In the genomic region with DNA sequence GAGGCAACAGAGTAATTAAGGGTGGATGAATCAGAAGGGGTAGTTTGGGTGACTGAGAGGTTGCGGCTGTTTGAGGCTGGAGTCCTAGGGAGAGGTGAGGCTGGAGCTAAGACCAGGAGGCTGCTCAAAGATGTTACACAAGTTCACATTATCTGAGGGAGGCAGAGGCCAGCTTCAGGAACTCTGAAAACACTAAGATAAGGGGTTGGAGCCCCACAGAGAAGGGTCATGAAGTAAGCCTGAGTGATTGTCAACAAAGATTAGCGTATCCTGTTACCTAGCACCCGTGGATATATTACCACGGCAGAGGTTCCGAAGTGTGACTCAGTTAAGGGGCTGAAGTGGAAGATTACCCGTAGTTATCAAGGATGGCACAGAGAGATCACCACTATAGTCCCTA, we compare ENCODE assay signal across 14 mouse cellular contexts. TPM values are rescaled to one million over a fixed set of nuclear protein-coding genes. Genes with fewer than 3 reads are reported as not detected.
DNase-seq lines count a peak whose midpoint lies in the region; ATAC-seq and TF ChIP-seq lines count a peak whose summit lies in the region.
"Had no signal": no experiment of that assay in that cellular context is flagged by ENCODE, and none has a peak within 500 bp of the region (broad histone marks: within the 10 kb centered on the region; RNA-seq: fewer than 3 reads in every experiment).

No protein-coding gene starts in this region.

- ATAC-seq in heart, embryonic 11.5 days (replicated peaks; ENCODE audit: insufficient number of reproducible peaks, low FRiP score, low TSS enrichment), result peak; percentile 80
- peak; percentile 78 for ATAC-seq in erythroid progenitor cell, adult 5-6 weeks (replicated peaks; ENCODE audit: low FRiP score, poor library complexity, severe bottlenecking)
- ATAC-seq in liver, postnatal 0 days, result peak; percentile 81

- H3K27ac ChIP-seq in heart, embryonic 11.5 days (ENCODE audit: low read depth, low read length), result peak overlapping the region; percentile 68
- peak overlapping the region; percentile 88 for H3K27ac ChIP-seq in liver, postnatal 0 days (ENCODE audit: low read depth)
- H3K27ac ChIP-seq: heart, embryonic 15.5 days had no signal

- H3K4me3 ChIP-seq in heart, embryonic 11.5 days (ENCODE audit: low read depth, low read length), result no peak overlapping the region
- peak overlapping the region; percentile 20 for H3K4me3 ChIP-seq in liver, postnatal 0 days (ENCODE audit: low read depth, low read length)
- H3K4me3 ChIP-seq: heart, embryonic 15.5 days had no signal

- no peak for TF ChIP-seq CTCF in liver, postnatal 0 days (IDR thresholded peaks at IDR 0.05; ENCODE audit: low read depth)

- peak; percentile 97 for TF ChIP-seq EP300 in liver, postnatal 0 days (IDR thresholded peaks at IDR 0.05; ENCODE audit: low read depth)

- WGBS in heart, embryonic 11.5 days (ENCODE audit: insufficient replicate concordance), result 18% methylated on average over 6 of the region's 6 CpGs
- 22% methylated on average over 6 of the region's 6 CpGs for WGBS in liver, postnatal 0 days (ENCODE audit: insufficient replicate concordance)

- H3K36me3 ChIP-seq in heart, embryonic 11.5 days (ENCODE audit: control insufficient read depth, insufficient read depth, low read length), result no peaks in the 10 kb centered on the region
- H3K36me3 ChIP-seq in liver, postnatal 0 days (replicated peaks; ENCODE audit: insufficient read depth, low read length), result peaks cover 9% of the 10 kb centered on the region
- H3K36me3 ChIP-seq: heart, embryonic 15.5 days had no signal

- H3K27me3 ChIP-seq in heart, embryonic 11.5 days (ENCODE audit: control insufficient read depth, insufficient read depth, low read length), result no peaks in the 10 kb centered on the region
- H3K27me3 ChIP-seq in liver, postnatal 0 days (ENCODE audit: insufficient read depth, low read length), result no peaks in the 10 kb centered on the region
- H3K27me3 ChIP-seq: heart, embryonic 15.5 days; megakaryocyte, embryonic 14.5 days had no signal

- H3K4me2 ChIP-seq in heart, embryonic 11.5 days, result 0 out of 2 replicates have a peak overlapping the region, but pooled peaks have one; percentile 3
- peak overlapping the region; percentile 96 for H3K4me2 ChIP-seq in liver, postnatal 0 days (ENCODE audit: low read depth, low read length)
- H3K4me2 ChIP-seq: heart, embryonic 15.5 days had no signal

- H3K9ac ChIP-seq in heart, embryonic 11.5 days (ENCODE audit: low read depth, low read length), result 0 out of 2 replicates have a peak overlapping the region, but pooled peaks have one; percentile 44
- H3K9ac ChIP-seq in liver, postnatal 0 days (replicated peaks), result peak overlapping the region; percentile 54
- H3K9ac ChIP-seq: heart, embryonic 15.5 days had no signal

- no peaks in the 10 kb centered on the region for H3K9me3 ChIP-seq in heart, embryonic 11.5 days (replicated peaks; ENCODE audit: control insufficient read depth, low read length)
- no peaks in the 10 kb centered on the region for H3K9me3 ChIP-seq in liver, postnatal 0 days (ENCODE audit: low read length)
- H3K9me3 ChIP-seq: heart, embryonic 15.5 days; megakaryocyte, embryonic 14.5 days had no signal

- peaks cover 55% of the 10 kb centered on the region for H3K4me1 ChIP-seq in heart, embryonic 11.5 days (ENCODE audit: control insufficient read depth, insufficient read depth, low read length)
- peaks cover 50% of the 10 kb centered on the region for H3K4me1 ChIP-seq in liver, postnatal 0 days (ENCODE audit: insufficient read depth)

- DNase-seq in heart, adult 8-10 months (ENCODE audit: low spot score), result no peak
- peak; percentile 91 for DNase-seq in MEL-GATA-1-ER (ENCODE audit: extremely low read depth, low read depth)
- DNase-seq in liver, postnatal 0 days, result peak; percentile 44
- no peak for DNase-seq in adrenal gland, adult (ENCODE audit: inconsistent age in 2 of 2, low spot score in 1 of 2)
- no peak for DNase-seq in MN1 (ENCODE audit: low spot score)
- DNase-seq in lung, postnatal 25 days (ENCODE audit: low spot score), result no peak
- DNase-seq: adrenal gland, postnatal 14 days; cerebellum, adult 9-10 months; kidney, postnatal 10 days; right cerebral cortex, postnatal 4 days had no signal

RNA-seq across cellular contexts. Expression of gene Otub2, which starts 5.0 kb away (rescaled TPM):
- 20.1 and 24.3 TPM in 2 replicates for polyA plus RNA-seq in heart, embryonic 11.5 days (2014; fragmentation: Nextera tagmentation; extraction: Ambion mirVana)
- 1 to 10 TPM; 2.5 to 4.2 (median 3.5) TPM for total RNA-seq in heart, adult 8-10 months (2022)
- 28.1 and 45.4 TPM in 2 replicates for total RNA-seq in erythroid progenitor cell, adult 5-6 weeks (2015; ENCODE audit: low replicate concordance)
- total RNA-seq in erythroid progenitor cell, adult 5-6 weeks (2017; ENCODE audit: low replicate concordance), result 18.9 and 25.4 TPM in 2 replicates
- 8.2 and 9.2 TPM in 2 replicates for polyA plus RNA-seq in liver, postnatal 0 days (2015; fragmentation: Nextera tagmentation; extraction: Ambion mirVana)

RNA-seq across cellular contexts. Expression of gene 9330161L09Rik, which starts 14.1 kb away (rescaled TPM):
- polyA plus RNA-seq in heart, embryonic 11.5 days (2014; fragmentation: Nextera tagmentation; extraction: Ambion mirVana), result 0.52 and 0.53 TPM in 2 replicates
- 1 to 10 TPM in 3 of 4 experiments, under 1 TPM in 1; 0.41 to 1.8 (median 1.2) TPM for total RNA-seq in heart, adult 8-10 months (2022)
- 3.8 TPM in 1 of 2 replicates, not detected in the other for total RNA-seq in erythroid progenitor cell, adult 5-6 weeks (2015; ENCODE audit: low replicate concordance)
- total RNA-seq in erythroid progenitor cell, adult 5-6 weeks (2017; ENCODE audit: low replicate concordance), result 3.4 TPM in 1 of 2 replicates, not detected in the other
- polyA plus RNA-seq in liver, postnatal 0 days (2015; fragmentation: Nextera tagmentation; extraction: Ambion mirVana), result 0.14 TPM in 1 of 2 replicates, not detected in the other

RNA-seq across cellular contexts. Expression of gene Ddx24, which starts 32.1 kb away (rescaled TPM):
- 72.5 and 74.2 TPM in 2 replicates for polyA plus RNA-seq in heart, embryonic 11.5 days (2014; fragmentation: Nextera tagmentation; extraction: Ambion mirVana)
- total RNA-seq in heart, adult 8-10 months (2022), result 10 to 100 TPM; 88.5 to 95.6 (median 91.7) TPM
- 41.9 and 51.5 TPM in 2 replicates for total RNA-seq in erythroid progenitor cell, adult 5-6 weeks (2015; ENCODE audit: low replicate concordance)
- total RNA-seq in erythroid progenitor cell, adult 5-6 weeks (2017; ENCODE audit: low replicate concordance), result 61.6 and 62.0 TPM in 2 replicates
- 58.1 and 59.1 TPM in 2 replicates for polyA plus RNA-seq in liver, postnatal 0 days (2015; fragmentation: Nextera tagmentation; extraction: Ambion mirVana)

RNA-seq across cellular contexts. Expression of gene Asb2, which starts 37.7 kb away (rescaled TPM):
- 225 and 236 TPM in 2 replicates for polyA plus RNA-seq in heart, embryonic 11.5 days (2014; fragmentation: Nextera tagmentation; extraction: Ambion mirVana)
- total RNA-seq in heart, adult 8-10 months (2022), result 100 to 1,000 TPM; 485 to 583 (median 548) TPM
- 1.7 and 2.9 TPM in 2 replicates for total RNA-seq in erythroid progenitor cell, adult 5-6 weeks (2015; ENCODE audit: low replicate concordance)
- total RNA-seq in erythroid progenitor cell, adult 5-6 weeks (2017; ENCODE audit: low replicate concordance), result 0.64 and 4.6 TPM in 2 replicates
- polyA plus RNA-seq in liver, postnatal 0 days (2015; fragmentation: Nextera tagmentation; extraction: Ambion mirVana), result 5.7 and 5.9 TPM in 2 replicates

RNA-seq across cellular contexts. Expression of gene Ifi27, which starts 40.5 kb away (rescaled TPM):
- polyA plus RNA-seq in heart, embryonic 11.5 days (2014; fragmentation: Nextera tagmentation; extraction: Ambion mirVana), result 11.5 and 12.1 TPM in 2 replicates
- total RNA-seq in heart, adult 8-10 months (2022), result 10 to 100 TPM; 45.0 to 62.7 (median 52.4) TPM
- 129 and 139 TPM in 2 replicates for total RNA-seq in erythroid progenitor cell, adult 5-6 weeks (2015; ENCODE audit: low replicate concordance)
- total RNA-seq in erythroid progenitor cell, adult 5-6 weeks (2017; ENCODE audit: low replicate concordance), result 33.1 and 75.9 TPM in 2 replicates
- polyA plus RNA-seq in liver, postnatal 0 days (2015; fragmentation: Nextera tagmentation; extraction: Ambion mirVana), result 37.2 and 44.0 TPM in 2 replicates

Comparison
In these comparisons a context has a peak if more than half of its experiments do, and no peak if none do; other contexts are left out.
1. DNase-seq: peak in MEL-GATA-1-ER (single experiment) and liver, postnatal 0 days (single experiment); none in heart, adult 8-10 months (single experiment), adrenal gland, adult (0 of 2), MN1 (single experiment) and lung, postnatal 25 days (single experiment).
2. Peak in every context shown above with its lines, with median percentiles within 50 percentile points of each other: ATAC-seq.